Mouse (Mus musculus): ENCODE data around the gene Pla1a.

Pla1a gene

DNA sequence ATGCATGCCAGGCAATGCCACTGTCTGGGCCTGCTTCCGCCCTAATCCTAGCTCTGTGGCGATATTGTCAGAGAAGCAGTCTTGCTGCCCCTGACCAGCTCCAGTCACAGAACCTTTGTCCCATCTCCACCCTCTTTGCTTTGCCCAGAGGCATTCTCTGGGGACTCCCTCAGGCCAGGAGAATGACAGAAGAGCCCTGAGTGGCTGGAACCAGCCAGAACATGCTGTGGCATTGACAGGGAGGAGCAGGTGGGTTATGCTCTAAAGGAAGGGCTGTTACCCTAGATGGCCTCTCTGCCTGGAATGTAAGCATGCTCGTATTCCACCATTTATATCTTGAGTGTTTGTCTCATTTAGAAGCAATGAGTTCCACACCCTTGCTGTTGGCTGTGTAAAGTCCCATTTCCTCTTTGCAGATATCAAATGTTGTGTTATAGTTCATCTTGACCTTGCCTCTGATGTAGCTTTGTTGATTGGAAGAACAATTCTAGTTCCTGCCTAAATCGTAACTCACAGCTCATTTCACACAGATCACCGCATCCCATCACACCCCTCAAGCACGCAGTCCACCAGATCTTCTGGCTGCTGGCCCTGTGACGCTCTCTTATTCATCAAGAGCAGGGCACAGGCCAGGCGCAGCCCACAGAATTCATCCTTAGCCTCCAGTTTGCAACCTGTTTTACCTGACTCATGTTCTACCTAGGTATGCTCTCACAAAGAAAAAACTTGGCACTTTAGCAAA lies 62.1 kb downstream of the Pla1a start:
- no peak for ATAC-seq (ENCODE audit: insufficient number of reproducible peaks, low FRiP score, low TSS enrichment)

DNA sequence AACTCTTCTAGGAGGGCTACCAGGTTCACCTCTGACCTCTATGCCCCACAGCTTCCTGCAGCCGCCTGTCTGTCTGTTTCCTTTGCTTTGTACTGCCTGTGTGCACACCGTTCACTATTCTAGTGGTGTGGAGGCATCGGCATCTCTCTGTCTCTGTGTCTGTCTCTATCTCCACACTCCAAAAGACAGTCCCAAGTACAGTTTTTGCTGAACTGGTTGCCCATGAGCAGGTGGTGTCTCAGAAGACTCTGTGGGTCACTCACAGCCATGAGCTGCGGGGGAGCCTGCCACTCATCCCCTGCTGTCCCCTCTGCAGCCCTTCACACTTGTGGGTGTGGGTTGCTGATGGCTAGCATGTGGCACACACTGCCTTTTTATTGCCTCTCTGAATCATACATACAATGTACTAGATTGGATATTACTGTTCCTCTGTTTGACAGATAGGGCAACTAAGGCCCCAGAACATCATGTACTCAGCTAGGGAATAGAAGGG lies 62.9 kb downstream of the Pla1a start:
- ATAC-seq (ENCODE audit: insufficient number of reproducible peaks, low FRiP score, low TSS enrichment), result no peak

DNA sequence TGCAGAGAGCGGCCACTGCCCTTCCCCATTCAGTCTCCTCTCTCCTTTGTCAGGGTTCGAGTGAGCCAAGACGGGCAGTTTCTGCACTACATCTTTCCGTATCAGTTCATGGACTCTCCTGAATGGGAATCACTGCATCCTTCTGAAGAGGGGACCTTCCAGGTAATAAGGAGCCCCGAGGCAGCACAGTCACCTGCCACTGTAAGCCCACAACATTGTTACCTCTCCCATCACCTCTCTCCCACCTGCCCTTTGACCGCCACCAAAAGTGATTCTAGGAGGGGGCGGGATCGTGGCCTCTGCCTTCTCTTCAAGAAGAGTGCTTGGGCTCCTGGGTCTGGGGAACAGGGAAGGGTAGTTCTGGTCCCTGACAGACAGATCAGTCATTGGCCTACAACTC lies 63.5 kb downstream of the Pla1a start:
- no peak for ATAC-seq (ENCODE audit: insufficient number of reproducible peaks, low FRiP score, low TSS enrichment)

DNA sequence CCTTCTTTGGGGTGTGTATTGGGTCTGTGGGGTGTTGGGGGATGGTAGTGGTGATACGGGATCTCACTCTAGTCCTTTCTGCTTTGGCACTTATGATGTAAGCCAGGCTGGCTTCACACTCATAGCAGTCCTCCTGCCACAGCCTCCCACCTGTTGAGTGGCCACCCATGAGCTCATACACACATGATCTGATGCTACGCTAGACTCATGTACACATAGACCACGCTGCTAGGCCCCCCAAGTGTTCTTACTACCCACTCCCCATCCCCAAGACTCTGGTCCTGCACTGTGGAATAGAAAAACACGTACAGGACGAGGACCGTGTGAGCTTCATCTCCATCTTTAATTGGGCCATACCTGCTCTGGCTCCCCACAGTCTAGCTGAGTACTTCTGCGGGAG lies 63.9 kb downstream of the Pla1a start:
- no peak for ATAC-seq (ENCODE audit: insufficient number of reproducible peaks, low FRiP score, low TSS enrichment)

DNA sequence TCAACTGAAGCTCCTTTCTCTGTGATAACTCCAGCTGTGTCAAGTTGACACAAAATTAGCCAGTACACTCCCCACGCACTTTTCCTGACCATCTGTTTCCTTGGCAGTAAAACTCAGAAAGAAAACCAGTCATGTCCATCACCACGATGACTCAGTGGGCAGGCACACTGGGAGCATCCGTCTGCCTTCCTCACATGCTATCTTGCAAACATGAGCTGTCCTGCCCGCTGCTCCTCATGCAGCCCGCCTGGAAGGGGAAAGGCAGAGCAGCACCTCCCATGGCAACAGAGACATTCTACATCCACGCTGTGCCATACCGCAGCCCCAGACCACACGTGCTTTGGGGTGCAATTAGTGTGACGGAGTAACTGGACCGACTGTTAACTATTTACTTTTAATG lies 64.6 kb downstream of the Pla1a start:
- peak; percentile 74; the same call in 1 of the 2 replicates for ATAC-seq (ENCODE audit: insufficient number of reproducible peaks, low FRiP score, low TSS enrichment)

DNA sequence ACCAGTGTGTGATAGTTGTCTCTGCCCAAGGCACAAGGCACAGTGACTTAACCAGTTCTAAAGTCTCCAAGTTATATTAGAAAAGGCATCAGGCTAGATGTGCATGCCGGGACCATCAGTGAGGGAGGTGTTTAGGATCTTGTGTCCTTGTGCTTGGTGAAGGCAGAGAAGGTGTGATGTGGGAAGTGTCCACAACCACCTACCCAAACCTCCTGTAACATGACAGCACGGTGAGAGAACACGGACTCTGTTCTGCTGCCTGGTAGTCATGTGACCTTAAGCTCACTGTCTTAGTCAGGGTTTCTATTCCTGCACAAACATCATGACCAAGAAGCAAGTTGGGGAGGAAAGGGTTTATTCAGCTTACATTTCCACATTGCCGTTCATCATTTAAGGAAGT lies 66.7 kb downstream of the Pla1a start:
- ATAC-seq (ENCODE audit: insufficient number of reproducible peaks, low FRiP score, low TSS enrichment), result no peak

DNA sequence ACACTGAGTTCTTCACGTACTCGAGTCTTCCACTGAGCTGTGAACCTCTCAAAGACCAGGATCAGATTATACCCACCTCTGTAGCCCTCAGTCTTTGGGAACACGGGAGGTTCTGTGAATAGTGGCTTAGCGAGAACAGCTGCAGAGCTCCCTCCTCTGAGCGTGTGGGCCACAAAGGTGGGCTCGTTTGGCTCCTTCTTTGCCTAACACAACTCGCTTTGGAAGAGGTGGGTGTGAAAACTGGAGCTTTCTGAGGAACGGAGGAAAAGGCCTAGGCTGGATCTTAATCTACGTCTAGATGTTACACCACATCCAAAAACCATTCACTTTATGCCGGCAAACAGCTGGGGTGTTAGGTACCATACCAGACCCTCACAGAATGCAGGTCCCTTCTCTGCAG lies 67.6 kb downstream of the Pla1a start:
- no peak for ATAC-seq (ENCODE audit: insufficient number of reproducible peaks, low FRiP score, low TSS enrichment)

GRCm38 (mm10) chr16:38363657-38364056 lies 69.3 kb downstream of the Pla1a start:
- no peak for ATAC-seq (ENCODE audit: insufficient number of reproducible peaks, low FRiP score, low TSS enrichment)

DNA sequence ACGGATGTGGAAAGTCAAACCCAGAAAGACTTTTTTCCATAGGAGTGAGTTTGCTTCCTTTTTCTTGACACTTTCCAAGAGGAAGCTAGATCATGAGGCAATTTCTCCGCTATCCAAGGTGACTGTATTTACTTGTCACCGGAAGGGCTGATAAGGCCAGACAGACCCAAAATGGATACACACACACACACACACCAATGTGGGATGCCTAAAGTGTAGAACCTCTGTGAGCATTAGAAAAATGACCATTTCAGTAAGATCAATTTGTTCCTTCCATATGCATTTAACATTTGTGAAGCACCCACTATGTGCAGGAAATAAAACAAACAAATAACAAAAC lies 69.7 kb downstream of the Pla1a start:
- no peak for ATAC-seq (ENCODE audit: insufficient number of reproducible peaks, low FRiP score, low TSS enrichment)

DNA sequence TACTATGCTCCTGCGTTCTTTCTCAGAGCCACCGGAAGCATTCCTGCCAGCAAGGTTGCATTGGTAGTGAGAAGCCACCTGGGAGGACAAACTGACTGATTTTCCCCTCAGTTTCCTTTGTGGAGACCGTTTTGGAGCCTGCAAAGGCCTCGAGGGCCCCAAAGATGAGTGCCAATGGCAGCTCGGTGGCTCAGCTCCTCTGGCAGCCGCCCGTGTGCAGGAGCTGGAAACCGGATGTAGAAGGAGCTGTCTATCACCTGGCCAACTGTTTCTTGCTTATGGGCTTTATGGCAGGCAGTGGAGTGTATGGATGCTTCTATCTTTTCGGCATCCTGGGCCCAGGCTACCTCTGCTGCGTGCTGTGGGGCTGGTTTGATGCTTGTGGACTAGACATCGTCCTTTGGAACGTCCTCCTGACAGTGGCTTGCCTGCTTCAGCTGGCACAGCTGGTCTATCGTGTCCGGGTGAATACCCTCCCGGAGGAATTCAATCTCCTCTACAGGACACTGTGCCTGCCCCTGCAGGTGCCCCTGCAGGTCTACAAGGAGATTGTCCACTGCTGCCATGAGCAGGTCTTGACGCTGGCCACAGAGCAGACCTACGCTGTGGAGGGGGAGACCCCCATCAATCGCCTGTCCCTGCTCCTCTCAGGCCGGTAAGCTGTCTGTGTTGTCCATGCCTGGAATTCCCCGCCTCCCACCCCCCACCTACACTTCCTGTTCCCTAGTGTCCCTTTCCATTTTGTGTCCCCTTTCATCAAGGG lies 70.3 kb downstream of the Pla1a start:
- 0 out of 2 replicates have a peak, but pooled peaks have one; percentile 20 for ATAC-seq (ENCODE audit: insufficient number of reproducible peaks, low FRiP score, low TSS enrichment)

- no peak for ATAC-seq (ENCODE audit: insufficient number of reproducible peaks, low FRiP score, low TSS enrichment)
Observed at GRCm38 (mm10) chr16:38361933-38362332, 71.0 kb downstream of the Pla1a start, which contains the start of gene Popdc2. Gene Popdc2 (plus strand): TSS chr16:38362209.

GRCm38 (mm10) chr16:38360317-38360716 lies 72.6 kb downstream of the Pla1a start:
- ATAC-seq (ENCODE audit: insufficient number of reproducible peaks, low FRiP score, low TSS enrichment), result no peak

- ATAC-seq (ENCODE audit: insufficient number of reproducible peaks, low FRiP score, low TSS enrichment), result no peak
Observed at GRCm38 (mm10) chr16:38359857-38360256, 73.1 kb downstream of the Pla1a start.

DNA sequence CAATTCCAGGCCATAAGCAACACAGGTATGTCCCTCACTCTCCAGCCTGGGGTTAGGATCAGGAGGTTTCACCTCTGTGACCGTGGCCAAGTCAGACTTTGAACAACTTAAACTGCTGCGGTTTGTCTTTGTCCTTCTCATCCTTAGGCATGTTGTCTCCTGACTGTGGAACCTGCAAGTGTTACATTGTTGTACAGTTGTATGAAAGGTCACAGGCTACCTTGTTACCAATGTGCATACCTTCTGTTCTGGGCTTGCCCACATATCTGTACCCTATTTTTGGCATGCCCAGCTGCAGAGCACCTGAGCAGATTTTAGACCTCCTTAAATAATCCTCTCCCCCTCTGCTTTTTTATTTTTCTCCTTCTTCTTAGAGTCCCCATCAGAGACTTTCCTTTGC lies 73.7 kb downstream of the Pla1a start:
- no peak for ATAC-seq (ENCODE audit: insufficient number of reproducible peaks, low FRiP score, low TSS enrichment)

DNA sequence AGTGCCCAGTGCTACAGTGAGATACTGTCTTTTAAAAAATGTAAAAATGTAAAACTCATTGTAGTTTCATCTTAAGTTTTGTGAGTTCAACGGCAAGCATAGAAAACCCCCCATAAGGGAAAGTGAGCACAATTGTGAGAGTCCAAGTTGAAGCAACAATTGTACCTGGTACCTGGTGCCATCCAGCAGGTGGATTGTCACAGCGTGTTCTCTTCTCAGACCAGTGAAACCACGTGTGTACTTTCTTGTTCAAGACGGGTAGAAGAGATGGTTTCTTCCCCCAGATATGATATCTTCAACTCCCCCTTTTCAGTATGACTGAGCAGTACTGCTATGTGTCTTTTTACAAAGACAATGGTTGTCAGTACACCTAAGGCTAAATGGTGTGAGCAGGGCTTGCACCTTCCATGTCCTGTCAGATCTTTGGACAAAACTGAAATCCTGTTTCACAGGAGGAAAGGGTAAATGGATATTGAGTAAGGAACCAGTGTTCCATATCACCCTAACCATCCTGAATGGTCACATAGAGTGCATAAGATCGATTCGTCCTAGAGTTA lies 74.6 kb downstream of the Pla1a start:
- ATAC-seq (ENCODE audit: insufficient number of reproducible peaks, low FRiP score, low TSS enrichment), result no peak

- ATAC-seq (ENCODE audit: insufficient number of reproducible peaks, low FRiP score, low TSS enrichment), result no peak
Observed at GRCm38 (mm10) chr16:38354185-38354913, 78.6 kb downstream of the Pla1a start.

DNA sequence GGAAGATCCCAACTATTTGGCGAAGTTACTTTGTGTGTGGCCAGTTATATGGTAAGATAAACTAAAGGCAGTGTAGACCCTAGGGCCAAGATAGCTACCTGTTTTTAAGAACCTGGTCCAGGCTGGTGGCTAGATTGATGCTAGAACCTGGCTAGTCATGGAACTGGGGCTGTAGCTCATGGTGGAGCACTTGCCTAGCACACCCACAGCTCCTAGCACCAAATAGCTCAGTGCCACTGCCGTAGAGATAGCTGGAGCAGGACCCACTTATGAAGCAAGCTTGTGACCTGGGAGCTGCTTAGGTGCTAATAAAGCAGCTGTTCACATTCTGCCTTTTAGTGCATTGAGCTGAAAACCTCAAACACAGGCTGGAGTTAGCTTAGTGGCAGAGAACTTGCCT lies 79.3 kb downstream of the Pla1a start:
- no peak for ATAC-seq (ENCODE audit: insufficient number of reproducible peaks, low FRiP score, low TSS enrichment)

- no peak for ATAC-seq (ENCODE audit: insufficient number of reproducible peaks, low FRiP score, low TSS enrichment)
Observed at GRCm38 (mm10) chr16:38352851-38353250, 80.1 kb downstream of the Pla1a start.

DNA sequence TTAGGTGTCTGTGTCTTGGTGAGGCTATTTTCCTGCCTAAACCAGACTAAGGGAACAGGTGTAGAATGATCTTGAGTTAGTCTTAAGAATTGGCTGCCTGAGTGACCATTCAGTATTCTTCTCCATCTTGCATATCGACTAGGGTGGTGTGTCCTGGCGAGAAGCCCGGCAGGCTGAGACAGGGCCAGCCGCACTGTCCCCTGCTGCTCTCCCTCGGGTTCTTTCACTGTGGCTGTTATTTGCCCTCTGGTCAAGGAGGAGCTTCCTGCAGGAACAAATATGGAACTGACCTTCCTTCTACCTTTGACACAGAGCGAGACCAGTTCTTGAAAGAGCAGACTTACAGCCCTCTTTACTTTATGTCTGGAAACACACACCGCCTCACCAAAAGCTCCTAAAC lies 80.9 kb downstream of the Pla1a start:
- ATAC-seq (ENCODE audit: insufficient number of reproducible peaks, low FRiP score, low TSS enrichment), result no peak

- ATAC-seq (ENCODE audit: insufficient number of reproducible peaks, low FRiP score, low TSS enrichment), result no peak
Observed at GRCm38 (mm10) chr16:38350939-38351338, 82.0 kb downstream of the Pla1a start.

DNA sequence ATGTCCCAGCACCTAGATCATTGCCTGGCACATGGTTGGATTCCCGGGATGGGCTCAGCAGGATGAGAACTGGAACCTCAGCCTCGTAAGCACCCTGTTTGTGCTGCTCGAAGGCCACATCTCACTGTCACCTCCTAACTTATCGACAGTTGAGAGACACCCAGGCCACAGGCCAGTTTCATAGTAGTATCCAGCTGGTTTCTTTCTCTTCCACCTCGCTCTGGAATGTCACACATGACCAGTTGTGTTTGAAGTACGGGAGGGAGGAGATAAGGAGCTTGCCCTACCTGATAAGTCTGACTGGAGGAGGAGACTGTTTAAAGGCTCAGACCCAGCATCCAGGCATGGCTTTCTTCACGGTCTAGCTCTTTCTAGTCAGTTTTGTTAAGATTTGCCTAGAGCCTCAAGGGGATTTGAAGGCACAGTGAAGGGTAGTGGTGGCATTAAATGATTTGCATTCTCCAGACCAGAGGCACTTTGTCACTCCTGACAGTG lies 82.5 kb downstream of the Pla1a start:
- ATAC-seq (ENCODE audit: insufficient number of reproducible peaks, low FRiP score, low TSS enrichment), result no peak

Measured in cerebellum, adult (tissue).